Mouse (Mus musculus) heart, embryonic 11.5 days (tissue): Measurements from ENCODE around the gene Sh3bgrl2. TPM values are rescaled to one million over a fixed set of nuclear protein-coding genes. Genes with fewer than 3 reads are reported as not detected.
A peak's percentile ranks its signal among the peaks of the same experiment; 100 is the strongest.
"Not testable (repeated sequence)": the region's sequence is repeated elsewhere in the genome, so short reads cannot be mapped to it uniquely, and the experiment has no call there.

Experiments
- ATAC-seq: fragments of 200-750 bp; cut with Nextera tagmentation; replicated peaks from 2 replicates; pipeline ENCODE4 v1.8.0; 2017; ENCODE audit warnings: moderate library complexity; ENCODE audit not compliant: insufficient number of reproducible peaks, low FRiP score, low TSS enrichment
- H3K27ac ChIP-seq: fragments of 300-500 bp; sonication (generic); 2 replicates; pipeline ENCODE4 v1.5.1; 2014; ENCODE audit warnings: mild to moderate bottlenecking, low read depth, low read length
- H3K27me3 ChIP-seq: fragments of 300-500 bp; sonication (generic); 2 replicates; pipeline ENCODE4 v1.6.1; 2014; ENCODE audit warnings: mild to moderate bottlenecking, low read length, mixed read lengths; ENCODE audit not compliant: control insufficient read depth, insufficient read depth
- H3K36me3 ChIP-seq: fragments of 300-500 bp; sonication (generic); 2 replicates; pipeline ENCODE4 v1.6.1; 2014; ENCODE audit warnings: mild to moderate bottlenecking, low read length, moderate library complexity, mixed read lengths; ENCODE audit not compliant: control insufficient read depth, insufficient read depth
- H3K4me1 ChIP-seq: fragments of 300-500 bp; sonication (generic); 2 replicates; pipeline ENCODE4 v1.6.1; 2014; ENCODE audit warnings: low read length; ENCODE audit not compliant: control insufficient read depth, insufficient read depth
- H3K4me2 ChIP-seq: fragments of 300-500 bp; sonication (generic); 2 replicates; pipeline ENCODE4 v1.6.1; 2014; ENCODE audit warnings: mild to moderate bottlenecking, moderate library complexity
- H3K4me3 ChIP-seq: fragments of 300-500 bp; sonication (generic); 2 replicates; pipeline ENCODE4 v1.5.1; 2014; ENCODE audit warnings: low read depth, low read length
- H3K9ac ChIP-seq: fragments of 300-500 bp; sonication (generic); 2 replicates; pipeline ENCODE4 v1.6.1; 2014; ENCODE audit warnings: mild to moderate bottlenecking, low read depth, low read length, moderate library complexity
- H3K9me3 ChIP-seq: fragments of 300-500 bp; sonication (generic); replicated peaks from 2 replicates; pipeline ENCODE4 v1.6.1; 2016; ENCODE audit warnings: low read length; ENCODE audit not compliant: control insufficient read depth
- WGBS: fragments of 180-500 bp; shearing (Covaris S2); extraction: QIAGEN DNeasy Blood & Tissue Kit; methylation state at CpG from one replicate; pipeline ENCODE4 v1.1.7; 2014; ENCODE audit not compliant: insufficient replicate concordance; 5-methylcytosine and 5-hydroxymethylcytosine counted together
- polyA plus RNA-seq: library from polyadenylated mRNA; unstranded; fragments of >200 nt; fragmentation: Nextera tagmentation; extraction: Ambion mirVana; gene quantifications from 2 replicates; pipeline ENCODE4 v1.2.1, GENCODE M21; 2014

The Sh3bgrl2 gene
- polyA plus RNA-seq = 20.5 and 22.4 TPM in 2 replicates

GRCm38 (mm10) chr9:83547830-83548689, at the start of gene Sh3bgrl2:
Sh3bgrl2 (plus strand) TSS chr9:83548327.
- Histone ChIP-seq H3K4me1 (peaks cover 7% of the 10 kb centered on the region), H3K4me2 (peak within 1 kb of the TSS; percentile 63), H3K27ac (no peak within 1 kb of the TSS), H3K27me3 (no peaks in the 10 kb centered on the region), H3K9me3 (no peaks in the 10 kb centered on the region), H3K4me3 (peak within 1 kb of the TSS; percentile 69), H3K36me3 (no peaks in the 10 kb centered on the region; the same call in 1 of the 2 replicates), H3K9ac (peak within 1 kb of the TSS; percentile 56)
- peak; percentile 85 for ATAC-seq
- WGBS = 2% methylated on average over 76 of the region's 76 CpGs

GRCm38 (mm10) chr9:83519081-83519480, 29.0 kb upstream of the Sh3bgrl2 start:
- H3K27ac ChIP-seq, ATAC-seq, H3K4me3 ChIP-seq, H3K36me3 ChIP-seq, H3K9ac ChIP-seq, H3K4me1 ChIP-seq, H3K9me3 ChIP-seq, H3K27me3 ChIP-seq, H3K4me2 ChIP-seq: not testable (repeated sequence)
- WGBS = 74% methylated on average over 5 of the region's 5 CpGs

- 79% methylated on average over 6 of the region's 6 CpGs for WGBS
Measured at GRCm38 (mm10) chr9:83519510-83520155, 28.5 kb upstream of the Sh3bgrl2 start.

GRCm38 (mm10) chr9:83527341-83528060, 20.6 kb upstream of the Sh3bgrl2 start:
- Histone ChIP-seq H3K4me1 (no peaks in the 10 kb centered on the region), H3K9ac (no peak overlapping the region), H3K4me3 (no peak overlapping the region), H3K4me2 (no peak overlapping the region), H3K27me3 (no peaks in the 10 kb centered on the region), H3K36me3 (no peaks in the 10 kb centered on the region), H3K9me3 (no peaks in the 10 kb centered on the region), H3K27ac (no peak overlapping the region)
- WGBS = 76% methylated on average over 7 of the region's 7 CpGs
- ATAC-seq = no peak

More at GRCm38 (mm10) chr9:83519510-83520155, 28.5 kb upstream of the Sh3bgrl2 start:
- Histone ChIP-seq H3K4me3 (no peak overlapping the region), H3K4me1 (no peaks in the 10 kb centered on the region), H3K27me3 (no peaks in the 10 kb centered on the region), H3K9me3 (no peaks in the 10 kb centered on the region), H3K9ac (no peak overlapping the region), H3K4me2 (no peak overlapping the region), H3K36me3 (no peaks in the 10 kb centered on the region), H3K27ac (no peak overlapping the region)
- no peak for ATAC-seq

GRCm38 (mm10) chr9:83533044-83533769, 14.9 kb upstream of the Sh3bgrl2 start:
- Histone ChIP-seq H3K27ac (no peak overlapping the region), H3K4me2 (no peak overlapping the region), H3K27me3 (no peaks in the 10 kb centered on the region), H3K4me1 (peaks cover 4% of the 10 kb centered on the region; the same call in 1 of the 2 replicates), H3K4me3 (no peak overlapping the region), H3K9ac (no peak overlapping the region), H3K36me3 (no peaks in the 10 kb centered on the region), H3K9me3 (no peaks in the 10 kb centered on the region)
- WGBS = 69% methylated on average over 5 of the region's 5 CpGs
- ATAC-seq = no peak

- H3K27ac ChIP-seq = no peak overlapping the region
- H3K4me3 ChIP-seq = no peak overlapping the region
- 88% methylated on average over 4 of the region's 4 CpGs for WGBS
- H3K27me3 ChIP-seq = no peaks in the 10 kb centered on the region
- H3K9me3 ChIP-seq = no peaks in the 10 kb centered on the region
- H3K4me1 ChIP-seq = peaks cover 27% of the 10 kb centered on the region
- no peak overlapping the region for H3K4me2 ChIP-seq
- ATAC-seq = no peak
- H3K36me3 ChIP-seq = no peaks in the 10 kb centered on the region
- no peak overlapping the region for H3K9ac ChIP-seq
Measured at GRCm38 (mm10) chr9:83536959-83537358, 11.2 kb upstream of the Sh3bgrl2 start.

GRCm38 (mm10) chr9:83537510-83537909, 10.6 kb upstream of the Sh3bgrl2 start:
- Histone ChIP-seq H3K4me1 (peaks cover 27% of the 10 kb centered on the region), H3K9me3 (no peaks in the 10 kb centered on the region), H3K36me3 (no peaks in the 10 kb centered on the region), H3K9ac (no peak overlapping the region), H3K27ac (no peak overlapping the region), H3K4me3 (no peak overlapping the region), H3K27me3 (no peaks in the 10 kb centered on the region), H3K4me2 (no peak overlapping the region)
- WGBS = 29% methylated on average over 2 of the region's 2 CpGs
- ATAC-seq = no peak
